Mouse (Mus musculus): Measurements from ENCODE around the gene Scgb1b20. TPM values are rescaled to one million over a fixed set of nuclear protein-coding genes. Genes with fewer than 3 reads are reported as not detected.
"Not testable (repeated sequence)": the region's sequence is repeated elsewhere in the genome, so short reads cannot be mapped to it uniquely, and the experiment has no call there.

Gene Scgb1b20
- polyA plus RNA-seq (2012; rRNA removed) = not detected in 2 replicates

DNA sequence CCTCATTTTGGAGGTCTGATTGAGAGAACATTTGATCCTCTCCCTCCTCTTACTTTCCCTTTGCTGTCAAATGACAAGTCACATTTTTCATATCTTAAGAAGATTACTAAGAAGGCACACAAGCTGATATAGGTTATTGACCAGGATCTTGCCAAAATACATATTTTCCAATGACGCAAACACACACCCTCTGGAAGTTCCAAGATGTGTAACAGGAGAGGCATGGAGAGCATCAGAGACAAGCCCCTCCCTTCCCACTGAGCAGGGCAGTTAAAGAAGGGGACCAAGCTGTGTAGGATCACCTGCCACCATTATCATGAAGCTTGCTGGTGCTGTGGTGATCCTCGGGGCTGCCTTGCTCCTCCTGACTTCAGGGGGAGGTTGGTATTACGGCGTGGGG lies at the start of gene Scgb1b20:
Scgb1b20 (plus strand) TSS at position 301 of the 400 bp plus-strand sequence.
- H3K4me3 ChIP-seq (ENCODE audit: insufficient read depth, low read length); H3K27ac ChIP-seq (ENCODE audit: insufficient read depth, low read length); H3K4me1 ChIP-seq (ENCODE audit: control insufficient read depth, insufficient read depth, low read length): not testable (repeated sequence)

- H3K4me1 ChIP-seq (ENCODE audit: control insufficient read depth, insufficient read depth, low read length); H3K4me3 ChIP-seq (ENCODE audit: insufficient read depth, low read length); H3K27ac ChIP-seq (ENCODE audit: insufficient read depth, low read length): not testable (repeated sequence)
These were observed 6.8 kb upstream of the Scgb1b20 start, which contains the start of gene Scgb2b20 for GRCm38 (mm10) chr7:33366222-33366621. TSS of gene Scgb2b20 (minus strand) at chr7:33366322.

GRCm38 (mm10) chr7:33399749-33400148 lies 26.7 kb downstream of the Scgb1b20 start:
- not testable (repeated sequence) for H3K27ac ChIP-seq (ENCODE audit: insufficient read depth, low read length); H3K4me1 ChIP-seq (ENCODE audit: control insufficient read depth, insufficient read depth, low read length); H3K4me3 ChIP-seq (ENCODE audit: insufficient read depth, low read length)

- Histone ChIP-seq H3K4me1 (ENCODE audit: control insufficient read depth, insufficient read depth, low read length) (no peaks in the 10 kb centered on the region), H3K27ac (ENCODE audit: insufficient read depth, low read length) (no peak overlapping the region), H3K4me3 (ENCODE audit: insufficient read depth, low read length) (no peak overlapping the region)
- TF ChIP-seq CTCF (IDR thresholded peaks at IDR 0.05; ENCODE audit: extremely low read depth, insufficient read depth, low read length) = no peak
- TF ChIP-seq POLR2A (IDR thresholded peaks at IDR 0.05; ENCODE audit: extremely low read depth, insufficient read depth, low read length) = no peak
These were observed 28.6 kb downstream of the Scgb1b20 start for GRCm38 (mm10) chr7:33401650-33402049.

GRCm38 (mm10) chr7:33409681-33410080 lies 36.6 kb downstream of the Scgb1b20 start:
- H3K4me1 ChIP-seq (ENCODE audit: control insufficient read depth, insufficient read depth, low read length); H3K4me3 ChIP-seq (ENCODE audit: insufficient read depth, low read length); H3K27ac ChIP-seq (ENCODE audit: insufficient read depth, low read length): not testable (repeated sequence)

Other genes starting within 250 kb of the Scgb1b20 start
- gene Scgb2b18, start 199.4 kb upstream of the Scgb1b20 start, polyA plus RNA-seq (2012; rRNA removed) = not detected in 2 replicates
- not detected in 2 replicates for gene Scgb1b18, start 187.7 kb upstream of the Scgb1b20 start, polyA plus RNA-seq (2012; rRNA removed)
- not detected in 2 replicates for gene Scgb2b19, start 92.9 kb upstream of the Scgb1b20 start, polyA plus RNA-seq (2012; rRNA removed)
- gene Scgb1b19, start 85.9 kb upstream of the Scgb1b20 start, polyA plus RNA-seq (2012; rRNA removed) = not detected in 2 replicates
- gene Scgb2b20, start 6.9 kb upstream of the Scgb1b20 start, polyA plus RNA-seq (2012; rRNA removed) = not detected in 2 replicates
- not detected in 2 replicates for gene Scgb2b21, start 147.2 kb downstream of the Scgb1b20 start, polyA plus RNA-seq (2012; rRNA removed)